Mouse (Mus musculus): ENCODE measurements around the gene Krt84. TPM values are rescaled to one million over a fixed set of nuclear protein-coding genes. Genes with fewer than 3 reads are reported as not detected.

The Krt84 gene
- polyA plus RNA-seq (2012; ENCODE audit: insufficient read depth, insufficient read length, low replicate concordance, missing spikeins), result not detected in 2 replicates

DNA sequence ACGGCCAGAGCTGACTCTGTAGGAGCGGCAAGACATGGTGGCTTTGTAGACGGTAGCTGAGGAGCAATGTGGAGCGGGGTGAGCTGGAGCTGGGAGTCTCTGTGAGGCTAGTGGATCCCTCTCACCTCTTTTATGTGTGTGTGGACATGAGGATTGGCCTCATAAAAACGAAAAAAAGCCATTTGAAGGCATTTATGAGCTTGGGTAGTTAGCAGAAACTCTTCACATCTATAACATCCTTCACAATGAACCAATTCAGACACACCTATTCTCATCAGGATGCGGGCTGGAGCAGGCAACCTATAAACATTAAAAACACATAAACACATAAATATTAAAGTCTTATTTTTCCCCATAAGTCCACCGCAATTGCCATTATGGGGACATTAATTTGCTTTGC, at the start of gene Krt84:
Gene Krt84, minus strand, starts transcription at position 101 of the 400 bp plus-strand sequence.
- 88% methylated on average over 7 of the region's 7 CpGs for WGBS
- no peak for TF ChIP-seq CTCF (IDR thresholded peaks at IDR 0.05; ENCODE audit: insufficient read depth, low read depth, low read length)
- TF ChIP-seq POLR2A (IDR thresholded peaks at IDR 0.05; ENCODE audit: insufficient read depth, low read depth, low read length), result no peak
- Histone ChIP-seq H3K4me1 (ENCODE audit: control insufficient read depth, insufficient read depth, low read length) (peaks cover 8% of the 10 kb centered on the region), H3K4me3 (ENCODE audit: insufficient read depth, low read depth, low read length) (no peak within 1 kb of the TSS), H3K27ac (ENCODE audit: insufficient read depth, low read depth, low read length) (no peak within 1 kb of the TSS)

DNA sequence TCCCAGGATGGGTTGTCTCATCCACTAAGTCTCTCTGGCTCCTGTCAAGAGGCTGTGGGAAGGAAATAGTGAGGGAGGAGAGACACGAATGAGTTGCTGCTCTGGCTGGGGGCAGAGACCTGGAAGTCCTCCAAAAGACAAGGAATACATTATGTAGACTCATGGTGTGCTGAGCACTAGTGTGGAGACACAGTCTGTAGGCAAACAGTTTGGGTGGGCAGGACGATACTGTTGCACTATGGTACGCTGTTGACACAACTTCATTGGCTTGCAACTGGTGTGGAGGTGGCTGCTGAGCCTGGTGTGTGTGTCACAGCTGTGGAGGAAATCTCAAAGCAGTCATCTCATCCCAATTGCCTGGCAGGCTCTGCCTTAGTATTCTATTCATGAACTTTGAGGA, 49.1 kb upstream of the Krt84 start:
- Histone ChIP-seq H3K27ac (ENCODE audit: insufficient read depth, low read depth, low read length) (no peak overlapping the region), H3K4me1 (ENCODE audit: control insufficient read depth, insufficient read depth, low read length) (no peaks in the 10 kb centered on the region), H3K4me3 (ENCODE audit: insufficient read depth, low read depth, low read length) (no peak overlapping the region)
- WGBS, result 52% methylated on average over 3 of the region's 3 CpGs
- TF ChIP-seq CTCF (IDR thresholded peaks at IDR 0.05; ENCODE audit: insufficient read depth, low read depth, low read length) (no peak), POLR2A (IDR thresholded peaks at IDR 0.05; ENCODE audit: insufficient read depth, low read depth, low read length) (no peak)

DNA sequence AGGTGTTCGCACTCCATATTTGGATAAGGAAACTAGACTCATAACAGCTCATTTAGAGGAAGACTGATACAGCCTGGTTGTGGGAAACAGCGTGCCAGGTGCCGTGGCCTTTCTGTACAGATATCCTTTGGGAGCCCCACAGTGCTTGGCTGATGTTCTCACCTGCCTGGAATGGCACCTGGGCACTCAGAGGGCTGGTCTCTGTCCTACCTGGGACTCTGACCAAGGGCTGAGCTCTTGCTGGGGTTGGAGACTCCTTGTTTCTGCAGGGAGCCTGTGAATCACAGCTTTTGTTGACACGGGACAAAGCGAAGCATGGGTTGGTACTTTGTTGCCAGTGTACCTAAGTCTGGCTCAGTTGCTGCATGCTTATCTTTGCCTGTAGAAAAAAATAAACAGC, 42.9 kb upstream of the Krt84 start:
- Histone ChIP-seq H3K4me1 (ENCODE audit: control insufficient read depth, insufficient read depth, low read length) (no peaks in the 10 kb centered on the region), H3K4me3 (ENCODE audit: insufficient read depth, low read depth, low read length) (no peak overlapping the region), H3K27ac (ENCODE audit: insufficient read depth, low read depth, low read length) (no peak overlapping the region)
- 86% methylated on average over 5 of the region's 5 CpGs for WGBS
- TF ChIP-seq POLR2A (IDR thresholded peaks at IDR 0.05; ENCODE audit: insufficient read depth, low read depth, low read length) (no peak), CTCF (IDR thresholded peaks at IDR 0.05; ENCODE audit: insufficient read depth, low read depth, low read length) (no peak)

DNA sequence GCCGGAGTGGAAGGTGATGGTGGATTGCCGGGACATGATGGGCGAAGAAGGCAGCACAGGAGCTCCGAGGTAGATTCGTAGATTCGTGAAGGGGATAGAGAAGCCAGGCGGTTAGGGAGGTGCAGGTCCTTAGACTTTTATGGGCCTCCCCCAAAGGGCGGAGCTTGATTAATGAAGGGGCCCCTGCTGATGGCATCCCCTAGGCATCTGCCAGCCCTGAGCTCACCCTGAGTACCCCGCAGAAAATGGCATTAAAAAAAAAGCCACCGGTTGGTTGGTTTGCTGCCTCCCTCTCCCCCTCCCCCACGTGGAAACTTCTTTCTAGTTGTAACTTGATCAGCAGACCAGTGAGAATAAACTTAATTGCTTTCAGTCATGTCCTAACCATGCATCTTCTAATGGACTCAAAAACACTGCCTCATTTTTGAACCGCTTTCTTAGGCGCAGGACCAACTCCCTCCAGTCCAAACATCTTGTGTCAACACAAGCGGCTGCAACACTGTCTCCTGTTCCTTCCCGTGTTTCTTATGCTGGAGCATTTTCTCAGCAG, 41.3 kb upstream of the Krt84 start, which contains the start of gene Krt75:
Gene Krt75, minus strand, starts transcription at position 109 of the 550 bp plus-strand sequence.
- H3K4me3 ChIP-seq (ENCODE audit: insufficient read depth, low read depth, low read length), result no peak within 1 kb of the TSS
- no peaks in the 10 kb centered on the region for H3K4me1 ChIP-seq (ENCODE audit: control insufficient read depth, insufficient read depth, low read length)
- no peak for TF ChIP-seq POLR2A (IDR thresholded peaks at IDR 0.05; ENCODE audit: insufficient read depth, low read depth, low read length)
- no peak for TF ChIP-seq CTCF (IDR thresholded peaks at IDR 0.05; ENCODE audit: insufficient read depth, low read depth, low read length)
- no peak within 1 kb of the TSS for H3K27ac ChIP-seq (ENCODE audit: insufficient read depth, low read depth, low read length)
- 70% methylated on average over 15 of the region's 15 CpGs for WGBS

DNA sequence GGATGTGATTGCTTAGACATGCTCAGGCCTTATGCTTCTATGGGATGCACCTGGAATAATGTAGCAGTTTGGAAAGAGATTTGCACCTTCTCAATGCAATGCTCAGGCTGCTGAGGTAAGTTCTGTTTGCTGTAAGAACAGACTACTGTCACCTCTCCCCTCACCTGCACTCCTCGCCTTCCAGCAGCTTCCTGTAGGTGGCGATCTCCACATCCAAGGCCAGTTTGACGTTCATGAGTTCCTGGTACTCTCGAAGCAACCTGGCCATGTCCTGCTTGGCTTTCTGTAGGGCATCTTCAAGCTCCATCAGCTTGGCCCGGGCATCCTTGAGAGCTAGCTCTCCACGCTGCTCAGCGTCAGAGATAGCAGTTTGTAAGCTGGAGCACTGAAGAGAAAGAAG, 35.2 kb upstream of the Krt84 start:
- WGBS, result 60% methylated on average over 7 of the region's 7 CpGs
- TF ChIP-seq POLR2A (IDR thresholded peaks at IDR 0.05; ENCODE audit: insufficient read depth, low read depth, low read length), result no peak
- no peak for TF ChIP-seq CTCF (IDR thresholded peaks at IDR 0.05; ENCODE audit: insufficient read depth, low read depth, low read length)
- Histone ChIP-seq H3K27ac (ENCODE audit: insufficient read depth, low read depth, low read length) (no peak overlapping the region), H3K4me3 (ENCODE audit: insufficient read depth, low read depth, low read length) (no peak overlapping the region), H3K4me1 (ENCODE audit: control insufficient read depth, insufficient read depth, low read length) (no peaks in the 10 kb centered on the region)

DNA sequence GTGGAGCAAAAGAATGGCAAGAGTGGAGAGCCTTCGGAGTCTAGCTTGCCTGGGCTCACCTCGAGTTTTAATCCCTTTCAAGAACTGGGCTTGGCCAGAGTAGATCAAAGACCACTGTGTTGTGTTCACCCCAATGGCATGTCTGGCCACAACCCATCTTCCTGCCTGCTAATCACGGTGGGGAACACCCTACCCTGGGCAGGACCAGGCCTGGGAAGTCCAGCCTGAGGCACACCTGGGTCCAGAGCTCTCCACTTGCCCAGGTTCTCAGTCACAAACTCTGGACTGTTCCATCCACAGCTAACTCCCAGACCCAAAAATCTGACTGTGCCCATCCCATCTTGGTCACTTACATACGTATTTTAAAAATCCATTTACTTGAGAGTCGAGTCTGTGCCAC, 30.2 kb upstream of the Krt84 start, which contains the start of gene Krt90:
Gene Krt90, minus strand, starts transcription at position 101 of the 400 bp plus-strand sequence.
- no peak within 1 kb of the TSS for H3K27ac ChIP-seq (ENCODE audit: insufficient read depth, low read depth, low read length)
- H3K4me3 ChIP-seq (ENCODE audit: insufficient read depth, low read depth, low read length), result no peak within 1 kb of the TSS
- no peaks in the 10 kb centered on the region; the same call in 1 of the 2 replicates for H3K4me1 ChIP-seq (ENCODE audit: control insufficient read depth, insufficient read depth, low read length)
- 69% methylated on average over 5 of the region's 5 CpGs for WGBS
- TF ChIP-seq POLR2A (IDR thresholded peaks at IDR 0.05; ENCODE audit: insufficient read depth, low read depth, low read length) (no peak), CTCF (IDR thresholded peaks at IDR 0.05; ENCODE audit: insufficient read depth, low read depth, low read length) (no peak)

DNA sequence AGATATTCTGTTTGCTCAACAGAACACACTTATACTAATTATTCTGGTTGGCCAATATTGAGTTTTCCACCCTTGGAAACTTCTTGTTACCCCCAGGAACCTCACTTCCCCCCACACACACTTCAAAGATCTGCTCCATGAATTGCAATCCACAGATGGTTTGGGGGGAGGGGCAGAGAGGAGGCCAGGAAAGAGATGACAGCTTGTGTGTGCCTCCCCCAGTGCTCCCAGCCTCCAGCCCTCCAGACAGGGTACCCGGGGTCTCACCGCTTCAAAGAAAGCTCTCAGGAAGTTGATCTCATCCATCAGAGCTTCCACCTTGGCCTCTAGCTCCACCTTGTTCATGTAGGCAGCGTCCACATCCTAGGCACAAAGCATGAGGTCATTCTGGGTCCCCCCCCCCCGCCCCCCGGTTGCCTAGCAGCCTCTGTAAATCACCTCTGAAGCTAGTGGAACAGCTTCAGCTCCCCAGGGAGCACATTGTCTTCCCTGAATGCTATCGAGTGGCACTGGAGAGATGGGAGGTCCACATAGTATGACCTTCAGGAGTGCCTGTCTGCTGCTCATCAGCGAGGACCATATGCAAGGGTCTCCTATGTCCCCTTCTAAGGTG, 25.5 kb upstream of the Krt84 start:
- peaks cover 1% of the 10 kb centered on the region; the same call in 1 of the 2 replicates for H3K4me1 ChIP-seq (ENCODE audit: control insufficient read depth, insufficient read depth, low read length)
- TF ChIP-seq CTCF (IDR thresholded peaks at IDR 0.05; ENCODE audit: insufficient read depth, low read depth, low read length) (no peak), POLR2A (IDR thresholded peaks at IDR 0.05; ENCODE audit: insufficient read depth, low read depth, low read length) (no peak)
- WGBS, result 20% methylated on average over 7 of the region's 7 CpGs
- no peak overlapping the region for H3K27ac ChIP-seq (ENCODE audit: insufficient read depth, low read depth, low read length)
- no peak overlapping the region for H3K4me3 ChIP-seq (ENCODE audit: insufficient read depth, low read depth, low read length)

DNA sequence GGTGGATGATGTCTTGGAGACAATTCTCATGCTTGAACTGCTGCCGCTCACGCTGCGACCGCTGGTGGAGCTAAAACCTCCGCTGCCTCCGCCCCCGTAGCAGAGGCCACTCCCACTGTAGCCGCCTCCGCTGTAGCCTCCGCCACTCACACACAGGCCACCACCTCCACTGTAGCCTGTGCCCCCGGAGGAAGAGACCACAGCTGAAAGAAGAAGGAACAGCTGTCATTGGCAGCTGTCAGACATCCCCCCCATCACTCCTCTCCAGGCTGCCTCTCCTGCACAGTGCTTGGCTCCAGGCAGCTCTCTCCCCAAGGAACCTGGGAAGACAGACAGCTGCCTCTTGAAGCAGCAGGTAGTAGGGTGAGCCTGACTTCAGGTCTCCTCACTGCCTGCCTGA, 20.5 kb upstream of the Krt84 start:
- WGBS, result 4% methylated on average over 11 of the region's 11 CpGs
- Histone ChIP-seq H3K4me3 (ENCODE audit: insufficient read depth, low read depth, low read length) (no peak overlapping the region), H3K4me1 (ENCODE audit: control insufficient read depth, insufficient read depth, low read length) (peaks cover 4% of the 10 kb centered on the region; the same call in 1 of the 2 replicates), H3K27ac (ENCODE audit: insufficient read depth, low read depth, low read length) (no peak overlapping the region)
- TF ChIP-seq CTCF (IDR thresholded peaks at IDR 0.05; ENCODE audit: insufficient read depth, low read depth, low read length) (no peak), POLR2A (IDR thresholded peaks at IDR 0.05; ENCODE audit: insufficient read depth, low read depth, low read length) (no peak)

DNA sequence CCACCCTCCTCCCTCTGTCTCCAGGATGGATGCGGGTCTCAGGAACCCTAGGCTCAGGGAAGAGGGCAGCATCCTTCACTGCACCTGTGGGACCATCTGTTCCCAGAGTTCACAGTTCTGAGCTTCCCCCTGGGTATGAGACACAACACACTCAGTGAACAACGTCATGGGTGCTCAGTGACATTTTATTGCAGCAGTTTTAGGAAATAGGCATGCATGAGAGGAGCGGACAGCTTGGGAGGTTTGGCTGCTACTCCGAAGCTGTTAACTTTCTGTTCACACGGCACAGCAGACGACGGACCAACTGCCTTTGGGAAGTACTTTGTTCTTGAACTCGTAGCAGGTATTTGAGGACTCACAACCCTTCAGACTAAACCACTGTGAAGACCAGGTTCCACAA, 19.6 kb upstream of the Krt84 start:
- H3K4me3 ChIP-seq (ENCODE audit: insufficient read depth, low read depth, low read length), result no peak overlapping the region
- 85% methylated on average over 8 of the region's 8 CpGs for WGBS
- no peak for TF ChIP-seq CTCF (IDR thresholded peaks at IDR 0.05; ENCODE audit: insufficient read depth, low read depth, low read length)
- TF ChIP-seq POLR2A (IDR thresholded peaks at IDR 0.05; ENCODE audit: insufficient read depth, low read depth, low read length), result no peak
- peaks cover 4% of the 10 kb centered on the region; the same call in 1 of the 2 replicates for H3K4me1 ChIP-seq (ENCODE audit: control insufficient read depth, insufficient read depth, low read length)
- no peak overlapping the region for H3K27ac ChIP-seq (ENCODE audit: insufficient read depth, low read depth, low read length)
